Mouse (Mus musculus) MEL (cell line): ENCODE data around the gene Thbs2.

Experiments
- CHD2 ChIP-seq: IDR thresholded peaks from 2 replicates; pipeline ENCODE4 v1.6.1; 2011; ENCODE audit warnings: low read length, improper control_type of control experiment
- CTCF ChIP-seq, 3 experiments: IDR thresholded peaks in 2 of 3; conservative IDR thresholded peaks in 1 of 3; 2 replicates each; pipeline ENCODE4 v1.5.1; 2011 to 2012; ENCODE audit warnings: low read length in 3 of 3, low read depth in 2 of 3, mild to moderate bottlenecking in 2 of 3, improper control_type of control experiment in 1 of 3, inconsistent platforms in 1 of 3, mixed read lengths in 1 of 3, moderate library complexity in 1 of 3; ENCODE audit not compliant: control insufficient read depth in 1 of 3, insufficient read depth in 1 of 3, poor library complexity in 1 of 3, severe bottlenecking in 1 of 3
- E2F4 ChIP-seq: IDR thresholded peaks from 2 replicates; pipeline ENCODE4 v1.6.1; 2011; ENCODE audit warnings: low read depth, low read length, improper control_type of control experiment, borderline replicate concordance
- EP300 ChIP-seq, 2 experiments: IDR thresholded peaks; 2 replicates each; pipeline ENCODE4 v1.6.1; 2011; ENCODE audit warnings: improper control_type of control experiment in 2 of 2, low read length in 2 of 2, low read depth in 1 of 2, mild to moderate bottlenecking in 1 of 2
- ETS1 ChIP-seq: IDR thresholded peaks from 2 replicates; pipeline ENCODE4 v1.6.1; 2012; ENCODE audit warnings: low read depth, mild to moderate bottlenecking, inconsistent platforms, low read length, improper control_type of control experiment, moderate library complexity
- GATA1 ChIP-seq: IDR thresholded peaks from 2 replicates; pipeline ENCODE4 v1.6.1; 2011; ENCODE audit warnings: low read depth, low read length, improper control_type of control experiment
- MAFK ChIP-seq: IDR thresholded peaks from 2 replicates; pipeline ENCODE4 v1.6.1; 2011; ENCODE audit warnings: low read depth, mild to moderate bottlenecking, low read length, improper control_type of control experiment, borderline replicate concordance
- MAX ChIP-seq: IDR thresholded peaks from 2 replicates; pipeline ENCODE4 v1.6.1; 2011; ENCODE audit warnings: low read length, improper control_type of control experiment
- NELFE ChIP-seq: IDR thresholded peaks from 2 replicates; pipeline ENCODE4 v1.6.1; 2011; ENCODE audit warnings: low read depth, low read length, improper control_type of control experiment
- POLR2A ChIP-seq, 2 experiments: IDR thresholded peaks; 2 replicates each; pipeline ENCODE4 v1.6.1; 2011 to 2012; ENCODE audit warnings: low read length in 2 of 2, mild to moderate bottlenecking in 2 of 2, control low read depth in 1 of 2, improper control_type of control experiment in 1 of 2, low read depth in 1 of 2, moderate library complexity in 1 of 2; ENCODE audit not compliant: control insufficient read depth in 1 of 2, insufficient read depth in 1 of 2, poor library complexity in 1 of 2
- POLR2AphosphoS5 ChIP-seq: IDR thresholded peaks from 2 replicates; pipeline ENCODE4 v1.6.1; 2012; ENCODE audit warnings: low read depth, borderline replicate concordance, mild to moderate bottlenecking, inconsistent platforms, low read length, moderate library complexity, mixed read lengths
- RCOR1 ChIP-seq: IDR thresholded peaks from 2 replicates; pipeline ENCODE4 v1.6.1; 2012; ENCODE audit warnings: low read depth, mild to moderate bottlenecking, inconsistent platforms, low read length, improper control_type of control experiment
- USF1 ChIP-seq: IDR thresholded peaks from 2 replicates; pipeline ENCODE4 v1.6.1; 2014; ENCODE audit warnings: low read depth, mild to moderate bottlenecking, inconsistent platforms, low read length, improper control_type of control experiment, moderate library complexity

DNA sequence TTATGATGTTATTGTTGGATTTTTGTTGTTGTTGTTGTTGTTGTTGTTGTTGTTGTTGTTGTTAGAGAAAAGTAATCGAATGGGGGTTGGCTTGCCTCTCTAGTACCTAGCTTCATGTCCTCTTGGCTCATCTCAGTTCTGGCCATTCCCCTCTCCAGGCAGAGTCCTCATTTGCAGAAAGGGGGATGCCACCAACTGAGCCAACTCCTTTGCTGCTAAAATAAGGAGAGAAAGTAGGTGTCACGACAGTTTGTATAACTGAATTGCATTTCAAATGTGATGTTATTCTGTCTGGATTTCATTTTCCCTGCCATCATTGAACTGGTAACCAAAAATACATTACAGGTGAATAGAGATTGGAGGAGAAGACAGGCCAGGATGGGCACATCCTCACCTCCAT is 35.9 kb downstream of the Thbs2 start:
- TF ChIP-seq CHD2 = no peak
- TF ChIP-seq E2F4 = no peak
- TF ChIP-seq MAFK = no peak
- no peak for TF ChIP-seq ETS1
- TF ChIP-seq POLR2AphosphoS5 = no peak
- TF ChIP-seq GATA1 = no peak
- TF ChIP-seq USF1 = no peak
- no peak for TF ChIP-seq RCOR1
- TF ChIP-seq POLR2A (IDR thresholded peaks at IDR 0.05; ENCODE audit: control insufficient read depth in 1 of 2, insufficient read depth in 1 of 2, low read depth in 1 of 2, low read length in 2 of 2, poor library complexity in 1 of 2) = no peak
- no peak for TF ChIP-seq MAX
- no peak for TF ChIP-seq EP300 (IDR thresholded peaks at IDR 0.05; ENCODE audit: low read depth in 1 of 2, low read length in 2 of 2)
- TF ChIP-seq NELFE = no peak
- no peak for TF ChIP-seq CTCF (IDR thresholded peaks at IDR 0.05 in 2 of 3, conservative IDR thresholded peaks at IDR 0.05 in 1 of 3; ENCODE audit: control insufficient read depth in 1 of 3, insufficient read depth in 1 of 3, low read depth in 2 of 3, low read length in 3 of 3, poor library complexity in 1 of 3, severe bottlenecking in 1 of 3)
